Mouse (Mus musculus) spleen, adult 2 months (tissue): ENCODE results near the gene Htr7. TPM values are rescaled to one million over a fixed set of nuclear protein-coding genes. Genes with fewer than 3 reads are reported as not detected.

ENCODE experiments used
- DNase-seq, 2 experiments: peaks; one replicate each; pipeline versions ENCODE4 v3.0.0 to v3.0.0-alpha.2; 2012 to 2021; ENCODE audit warnings: low spot score in 2 of 2, low read depth in 1 of 2
- H3K27ac ChIP-seq: fragments of 200-500 bp; 2 replicates; pipeline ENCODE4 v1.5.1; 2012; ENCODE audit warnings: low read length, inconsistent platforms; ENCODE audit not compliant: insufficient read depth
- H3K27me3 ChIP-seq: fragments of 200-500 bp; 2 replicates; pipeline ENCODE4 v1.6.1; 2012; ENCODE audit warnings: mild to moderate bottlenecking, moderate library complexity, low read length, inconsistent platforms; ENCODE audit not compliant: control insufficient read depth, insufficient read depth
- H3K36me3 ChIP-seq: fragments of 200-500 bp; 2 replicates; pipeline ENCODE4 v1.6.1; 2012; ENCODE audit warnings: mild to moderate bottlenecking, low read length, inconsistent platforms; ENCODE audit not compliant: control insufficient read depth, insufficient read depth
- H3K4me1 ChIP-seq: fragments of 200-500 bp; 2 replicates; pipeline ENCODE4 v1.6.1; 2011; ENCODE audit warnings: inconsistent platforms; ENCODE audit not compliant: control insufficient read depth, insufficient read depth, insufficient read length
- H3K4me3 ChIP-seq: fragments of 200-500 bp; 2 replicates; pipeline ENCODE4 v1.5.1; 2011; ENCODE audit warnings: mild to moderate bottlenecking, inconsistent platforms; ENCODE audit not compliant: insufficient read depth, insufficient read length; ENCODE audit errors: extremely low read depth
- CTCF ChIP-seq: fragments of 200-500 bp; IDR thresholded peaks from 2 replicates; pipeline ENCODE4 v1.5.1; 2011; ENCODE audit warnings: mild to moderate bottlenecking, inconsistent platforms; ENCODE audit not compliant: insufficient read depth, insufficient read length, insufficient replicate concordance; ENCODE audit errors: extremely low read depth
- POLR2A ChIP-seq: fragments of 200-500 bp; IDR thresholded peaks from 2 replicates; pipeline ENCODE4 v1.6.1; 2011; ENCODE audit warnings: low read depth, low read length, inconsistent platforms
- WGBS: fragments of 180-500 bp; shearing (Covaris S2); methylation state at CpG from one replicate; pipeline ENCODE4 v1.1.7; 2018; 5-methylcytosine and 5-hydroxymethylcytosine counted together
- polyA plus RNA-seq: library from polyadenylated mRNA; depleted of rRNA; stranded (reverse); fragments of >200 nt; gene quantifications from 2 replicates; pipeline ENCODE4 v1.2.3, GENCODE M21; 2012; rRNA removed

Htr7 gene
- polyA plus RNA-seq = 0.75 and 0.79 TPM in 2 replicates

DNA sequence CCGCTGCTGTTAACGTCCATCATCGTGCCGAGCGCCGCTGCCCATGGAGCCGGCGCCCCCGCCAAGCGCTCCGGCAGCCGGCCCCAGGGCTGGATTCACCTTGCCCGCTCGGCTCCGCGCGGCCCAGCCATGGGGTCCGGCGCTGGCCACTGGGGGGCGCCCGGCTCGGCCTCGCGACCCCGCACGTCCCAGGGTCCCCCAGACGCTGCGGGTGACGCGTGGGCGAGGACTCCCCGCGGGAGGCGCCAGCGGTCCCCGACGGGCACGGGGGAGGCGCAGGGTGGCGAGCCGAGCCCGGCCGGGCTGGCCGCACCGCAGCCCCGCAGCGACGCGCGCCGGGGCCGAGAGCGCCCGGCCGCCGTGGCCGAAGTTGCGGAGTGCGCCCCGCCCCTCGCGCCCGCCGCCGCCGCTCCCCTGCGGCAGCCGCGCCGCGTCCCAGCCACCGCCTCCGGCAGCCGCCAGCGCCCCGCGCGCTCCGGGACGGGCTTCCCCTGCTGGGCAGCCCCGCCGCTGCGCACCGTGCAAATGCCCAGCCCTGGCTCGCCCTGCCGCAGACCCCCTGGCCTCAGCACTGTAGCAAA is at the start of gene Htr7:
TSS of gene Htr7 (minus strand) at position 277 of the 581 bp plus-strand sequence.
- no peak for TF ChIP-seq CTCF
- no peak for TF ChIP-seq POLR2A
- peaks cover 4% of the 10 kb centered on the region; the same call in 1 of the 2 replicates for H3K4me1 ChIP-seq
- no peak within 1 kb of the TSS for H3K27ac ChIP-seq
- peak within 1 kb of the TSS; percentile 14; the same call in 1 of the 2 replicates for H3K4me3 ChIP-seq
- DNase-seq = no peak
- peaks cover 12% of the 10 kb centered on the region for H3K27me3 ChIP-seq
- H3K36me3 ChIP-seq = no peaks in the 10 kb centered on the region
- 6% methylated on average over 79 of the region's 86 CpGs for WGBS

DNA sequence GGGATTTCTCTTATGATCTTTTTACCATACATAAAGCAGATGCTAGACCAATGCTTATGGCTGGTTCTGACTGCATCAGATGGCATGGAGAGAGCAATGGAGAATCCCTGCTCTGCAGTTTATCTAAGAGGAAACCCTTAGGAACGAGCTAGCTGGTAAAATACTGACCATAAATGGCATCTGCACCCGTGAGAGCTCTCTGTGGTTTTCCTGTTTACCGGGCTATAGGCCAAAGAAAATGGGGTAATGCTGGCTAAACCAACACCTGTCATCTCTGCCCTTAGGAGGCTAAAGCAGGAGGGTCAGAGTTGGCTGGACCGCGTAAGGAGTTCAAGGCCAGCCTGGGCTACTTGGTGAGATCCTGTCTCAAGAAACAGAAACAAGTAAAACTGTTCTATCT is 46.6 kb upstream of the Htr7 start:
- TF ChIP-seq CTCF = no peak
- no peak for TF ChIP-seq POLR2A
- no peak for DNase-seq
- Histone ChIP-seq H3K4me1 (no peaks in the 10 kb centered on the region), H3K27ac (no peak overlapping the region), H3K4me3 (no peak overlapping the region), H3K27me3 (no peaks in the 10 kb centered on the region), H3K36me3 (peaks cover 19% of the 10 kb centered on the region)
- WGBS = 38% methylated on average over 5 of the region's 5 CpGs

GRCm38 (mm10) chr19:36098916-36099315 is 41.6 kb upstream of the Htr7 start:
- peaks cover 26% of the 10 kb centered on the region for H3K36me3 ChIP-seq
- no peak overlapping the region for H3K27ac ChIP-seq
- no peak for DNase-seq
- H3K27me3 ChIP-seq = no peaks in the 10 kb centered on the region
- WGBS = 93% methylated on average over 7 of the region's 7 CpGs
- H3K4me3 ChIP-seq = no peak overlapping the region
- TF ChIP-seq CTCF (no peak), POLR2A (no peak)
- no peaks in the 10 kb centered on the region for H3K4me1 ChIP-seq

DNA sequence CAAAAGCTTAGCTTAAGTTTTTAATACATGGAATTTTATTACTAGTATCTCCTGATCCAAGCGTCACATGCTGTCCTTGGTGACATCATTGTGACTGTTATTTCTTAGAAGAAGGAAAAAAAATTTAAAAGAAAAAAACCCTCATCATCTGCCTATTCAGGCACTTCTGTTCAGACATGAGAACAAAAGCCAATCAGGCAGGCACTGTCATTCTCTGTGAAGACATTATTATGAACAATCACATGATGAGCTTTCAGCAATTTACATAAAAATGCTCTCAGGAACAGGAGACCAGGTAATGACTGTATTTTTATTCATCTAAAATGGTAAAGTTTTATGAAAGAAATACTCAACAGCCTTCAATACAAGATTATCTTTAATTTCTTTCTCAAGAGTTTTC is 41.0 kb upstream of the Htr7 start:
- no peaks in the 10 kb centered on the region for H3K4me1 ChIP-seq
- WGBS = 95% methylated on average over 1 of the region's 1 CpGs
- H3K27me3 ChIP-seq = no peaks in the 10 kb centered on the region
- peaks cover 28% of the 10 kb centered on the region for H3K36me3 ChIP-seq
- no peak overlapping the region for H3K4me3 ChIP-seq
- DNase-seq = no peak
- TF ChIP-seq CTCF = no peak
- TF ChIP-seq POLR2A = no peak
- no peak overlapping the region for H3K27ac ChIP-seq

- Histone ChIP-seq H3K4me1 (no peaks in the 10 kb centered on the region), H3K4me3 (no peak overlapping the region), H3K36me3 (peaks cover 28% of the 10 kb centered on the region), H3K27me3 (no peaks in the 10 kb centered on the region), H3K27ac (no peak overlapping the region)
- TF ChIP-seq POLR2A (no peak), CTCF (no peak)
- 89% methylated on average over 3 of the region's 3 CpGs for WGBS
- DNase-seq = no peak
These were observed 39.9 kb upstream of the Htr7 start for GRCm38 (mm10) chr19:36097194-36097593.

DNA sequence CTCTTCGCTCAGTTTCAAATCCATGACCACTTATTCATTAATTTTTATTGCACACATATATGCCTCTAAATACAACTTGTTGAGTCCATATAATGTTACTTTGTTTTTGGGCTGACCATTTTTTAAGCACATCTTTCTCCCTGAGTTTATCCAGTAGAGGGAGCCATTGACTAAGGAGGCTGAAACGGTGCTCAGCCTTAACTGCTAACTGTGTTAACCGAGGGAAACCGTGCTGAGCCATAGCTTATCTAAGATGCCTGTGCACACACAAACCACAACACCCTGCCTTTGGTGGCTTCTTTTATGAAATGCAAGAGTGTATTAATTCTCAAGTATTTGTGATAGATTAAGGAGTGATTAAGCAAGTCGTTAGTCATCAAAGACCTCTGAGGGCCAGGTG is 33.5 kb upstream of the Htr7 start:
- no peaks in the 10 kb centered on the region for H3K4me1 ChIP-seq
- 36% methylated on average over 5 of the region's 5 CpGs for WGBS
- TF ChIP-seq POLR2A (no peak), CTCF (no peak)
- no peaks in the 10 kb centered on the region for H3K27me3 ChIP-seq
- no peak overlapping the region for H3K27ac ChIP-seq
- H3K4me3 ChIP-seq = no peak overlapping the region
- DNase-seq = no peak
- H3K36me3 ChIP-seq = peaks cover 21% of the 10 kb centered on the region

- peaks cover 4% of the 10 kb centered on the region; the same call in 1 of the 2 replicates for H3K4me1 ChIP-seq
- no peaks in the 10 kb centered on the region for H3K27me3 ChIP-seq
- DNase-seq = peak; percentile 69 to 81
- 2% methylated on average over 34 of the region's 34 CpGs for WGBS
- H3K4me3 ChIP-seq = peak within 1 kb of the TSS; percentile 85
- 0 out of 2 replicates have a peak, but pooled peaks have one; percentile 24 for TF ChIP-seq POLR2A
- TF ChIP-seq CTCF = no peak
- peaks cover 4% of the 10 kb centered on the region; the same call in 1 of the 2 replicates for H3K36me3 ChIP-seq
- H3K27ac ChIP-seq = no peak within 1 kb of the TSS
These were observed 26.2 kb upstream of the Htr7 start, which contains the start of gene Rpp30 for GRCm38 (mm10) chr19:36083262-36084225. TSS of gene Rpp30 (plus strand) at chr19:36083716.
